Mouse (Mus musculus): ENCODE measurements around the gene Catsperg2.

- no peak for TF ChIP-seq GATA1 (IDR thresholded peaks at IDR 0.05; ENCODE audit: borderline replicate concordance, low read length)
- no peak for TF ChIP-seq FLI1 (IDR thresholded peaks at IDR 0.05; ENCODE audit: low read length)
Observed at GRCm38 (mm10) chr7:29760476-29760875, 33.6 kb upstream of the Catsperg2 start.

Measured in megakaryocyte, embryonic 14.5 days (primary cell).